Mouse (Mus musculus): ENCODE results near the gene Rabgap1l.

GRCm38 (mm10) chr1:160674763-160675162 lies 118.2 kb downstream of the Rabgap1l start:
- TF ChIP-seq CTCF (IDR thresholded peaks at IDR 0.05; ENCODE audit: low read depth, low read length): no peak
- TF ChIP-seq POLR2A (IDR thresholded peaks at IDR 0.05; ENCODE audit: extremely low read depth, insufficient read depth, low read length): no peak
